Comparison of ENCODE assay signal across 26 mouse cellular contexts in the genomic region with DNA sequence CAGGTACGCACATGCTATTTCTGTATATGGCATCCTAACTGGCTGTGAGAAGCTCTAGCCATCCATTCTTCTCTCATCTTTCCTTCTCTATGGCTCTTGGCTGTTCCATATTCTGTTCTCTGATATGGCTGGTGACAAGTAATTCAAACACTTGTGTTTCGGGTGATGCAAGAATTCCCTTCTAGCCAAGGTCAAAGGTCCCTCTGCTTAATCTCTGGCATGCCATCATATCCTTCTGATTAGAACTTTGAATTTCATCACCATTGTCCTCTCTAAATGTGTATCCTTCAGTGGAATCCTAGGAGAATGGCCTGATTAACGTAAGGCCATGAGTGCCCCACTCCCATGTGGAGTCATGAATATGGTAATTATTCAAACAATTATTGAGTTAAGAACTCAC.
"Had no signal": no experiment of that assay in that cellular context is flagged by ENCODE, and none has a peak within 500 bp of the region (broad histone marks: within the 10 kb centered on the region; RNA-seq: fewer than 3 reads in every experiment).

No protein-coding gene starts in this region.

- ATAC-seq: forebrain, embryonic 13.5 days; forebrain, embryonic 14.5 days; forebrain, embryonic 15.5 days; forebrain, embryonic 16.5 days; forebrain, postnatal 0 days had no signal

- H3K4me2 ChIP-seq: embryonic facial prominence, embryonic 12.5 days; embryonic facial prominence, embryonic 13.5 days; embryonic facial prominence, embryonic 15.5 days; forebrain, embryonic 12.5 days; forebrain, embryonic 13.5 days; forebrain, embryonic 15.5 days had no signal

- H3K36me3 ChIP-seq: embryonic facial prominence, embryonic 10.5 days; embryonic facial prominence, embryonic 12.5 days; embryonic facial prominence, embryonic 13.5 days; embryonic facial prominence, embryonic 15.5 days; forebrain, embryonic 10.5 days; forebrain, embryonic 12.5 days; forebrain, embryonic 15.5 days had no signal

- H3K27me3 ChIP-seq: embryonic facial prominence, embryonic 12.5 days; embryonic facial prominence, embryonic 13.5 days; embryonic facial prominence, embryonic 15.5 days; forebrain, embryonic 12.5 days; forebrain, embryonic 13.5 days; forebrain, embryonic 15.5 days had no signal

- H3K4me1 ChIP-seq: embryonic facial prominence, embryonic 10.5 days; embryonic facial prominence, embryonic 12.5 days; embryonic facial prominence, embryonic 15.5 days; forebrain, embryonic 10.5 days; forebrain, embryonic 12.5 days had no signal

- H3K27ac ChIP-seq: embryonic facial prominence, embryonic 10.5 days; embryonic facial prominence, embryonic 12.5 days; embryonic facial prominence, embryonic 13.5 days; embryonic facial prominence, embryonic 15.5 days; forebrain, embryonic 10.5 days; forebrain, embryonic 12.5 days; forebrain, embryonic 13.5 days; forebrain, embryonic 15.5 days; gastrocnemius, adult 2 months; heart, adult 2 months had no signal

- DNase-seq: cerebellum, adult 9-10 months; cerebellum, adult 9-11 months; cerebellum, postnatal 10 days; cerebellum, postnatal 14 days; cerebellum, postnatal 25 days; cerebellum, postnatal 36 days; embryo, embryonic 11 days; forebrain, postnatal 0 days; gastrocnemius, adult 2 months; gastrocnemius, postnatal 10 days; gastrocnemius, postnatal 14 days; gastrocnemius, postnatal 25 days; gastrocnemius, postnatal 36 days; heart, adult 18-20 months; heart, adult 2 months had no signal

- H3K9ac ChIP-seq: embryonic facial prominence, embryonic 12.5 days; embryonic facial prominence, embryonic 13.5 days; embryonic facial prominence, embryonic 15.5 days; forebrain, embryonic 12.5 days; forebrain, embryonic 13.5 days; forebrain, embryonic 15.5 days; forebrain, postnatal 0 days had no signal

- H3K9me3 ChIP-seq: embryonic facial prominence, embryonic 10.5 days; embryonic facial prominence, embryonic 12.5 days; embryonic facial prominence, embryonic 13.5 days; embryonic facial prominence, embryonic 15.5 days; forebrain, embryonic 10.5 days; forebrain, embryonic 12.5 days; forebrain, embryonic 13.5 days; forebrain, embryonic 15.5 days had no signal

- H3K4me3 ChIP-seq: embryonic facial prominence, embryonic 10.5 days; embryonic facial prominence, embryonic 12.5 days; embryonic facial prominence, embryonic 13.5 days; embryonic facial prominence, embryonic 15.5 days; erythroblast, embryonic 14.5 days; forebrain, embryonic 10.5 days; forebrain, embryonic 12.5 days; forebrain, embryonic 13.5 days; forebrain, embryonic 15.5 days; gastrocnemius, adult 2 months; heart, adult 2 months had no signal
